Mouse (Mus musculus) lung, embryonic 14.5 days (tissue): ENCODE data around the gene Olfr1431. TPM values are rescaled to one million over a fixed set of nuclear protein-coding genes. Genes with fewer than 3 reads are reported as not detected.
"Not testable (repeated sequence)": the region's sequence is repeated elsewhere in the genome, so short reads cannot be mapped to it uniquely, and the experiment has no call there.

Experiments
- ATAC-seq: fragments of 200-750 bp; cut with Nextera tagmentation; 2 replicates; pipeline ENCODE4 v1.8.0; 2017; ENCODE audit warnings: mild to moderate bottlenecking, moderate TSS enrichment, moderate library complexity; ENCODE audit not compliant: insufficient read depth
- DNase-seq: peaks from one replicate; pipeline ENCODE4 v3.0.0-alpha.2; 2015
- H3K27ac ChIP-seq: fragments of 300-500 bp; sonication (generic); 2 replicates; pipeline ENCODE4 v1.5.1; 2014; ENCODE audit warnings: low read depth, mild to moderate bottlenecking, moderate library complexity
- H3K27me3 ChIP-seq: fragments of 300-500 bp; sonication (generic); 2 replicates; pipeline ENCODE4 v1.6.1; 2014; ENCODE audit warnings: low read length, control low read depth; ENCODE audit not compliant: insufficient read depth
- H3K36me3 ChIP-seq: fragments of 300-500 bp; sonication (generic); 2 replicates; pipeline ENCODE4 v1.6.1; 2014; ENCODE audit warnings: control low read depth; ENCODE audit not compliant: insufficient read depth
- H3K4me1 ChIP-seq: fragments of 300-500 bp; sonication (generic); 2 replicates; pipeline ENCODE4 v1.6.1; 2014; ENCODE audit warnings: antibody characterized with exemption, control low read depth; ENCODE audit not compliant: insufficient read depth
- H3K4me2 ChIP-seq: fragments of 300-500 bp; sonication (generic); 2 replicates; pipeline ENCODE4 v1.6.1; 2014; ENCODE audit warnings: mild to moderate bottlenecking
- H3K4me3 ChIP-seq: fragments of 300-500 bp; sonication (generic); 2 replicates; pipeline ENCODE4 v1.5.1; 2014; ENCODE audit warnings: low read depth, low read length
- H3K9ac ChIP-seq: fragments of 300-500 bp; sonication (generic); 2 replicates; pipeline ENCODE4 v1.6.1; 2014
- H3K9me3 ChIP-seq: fragments of 300-500 bp; sonication (generic); 2 replicates; pipeline ENCODE4 v1.6.1; 2016; ENCODE audit warnings: low read depth, low read length, control low read depth
- CTCF ChIP-seq: IDR thresholded peaks from 2 replicates; pipeline ENCODE4 v1.5.1; 2016; ENCODE audit warnings: antibody characterized with exemption, low read depth
- WGBS: fragments of 180-500 bp; shearing (Covaris S2); extraction: QIAGEN DNeasy Blood & Tissue Kit; methylation state at CpG from one replicate; pipeline ENCODE4 v1.1.7; 2014; 5-methylcytosine and 5-hydroxymethylcytosine counted together
- polyA plus RNA-seq: library from polyadenylated mRNA; unstranded; fragments of >200 nt; fragmentation: Nextera tagmentation; extraction: Ambion mirVana; gene quantifications from 2 replicates; pipeline ENCODE4 v1.2.1, GENCODE M21; 2014

Gene Olfr1431
- not detected in 2 replicates for polyA plus RNA-seq

- no peak for TF ChIP-seq CTCF
- no peak for ATAC-seq
- Histone ChIP-seq H3K4me3 (no peak within 1 kb of the TSS), H3K27ac (no peak within 1 kb of the TSS), H3K9me3 (no peaks in the 10 kb centered on the region), H3K27me3 (no peaks in the 10 kb centered on the region), H3K4me1 (no peaks in the 10 kb centered on the region), H3K36me3 (no peaks in the 10 kb centered on the region), H3K9ac (no peak within 1 kb of the TSS), H3K4me2 (no peak within 1 kb of the TSS)
- DNase-seq, result no peak
- 62% methylated on average over 1 of the region's 1 CpGs for WGBS
These were observed at the start of gene Olfr1431 for GRCm38 (mm10) chr19:12200334-12200733. Gene Olfr1431, plus strand, starts transcription at chr19:12200634.

GRCm38 (mm10) chr19:12170062-12170599 lies 30.3 kb upstream of the Olfr1431 start, which contains the start of gene Olfr1555-ps1:
Gene Olfr1555-ps1, minus strand, starts transcription at chr19:12170112.
- H3K4me1 ChIP-seq, H3K27ac ChIP-seq, ATAC-seq, H3K9me3 ChIP-seq, H3K4me2 ChIP-seq, H3K36me3 ChIP-seq, H3K9ac ChIP-seq, H3K4me3 ChIP-seq, H3K27me3 ChIP-seq, DNase-seq: not testable (repeated sequence)
- WGBS, result 7% methylated on average over 1 of the region's 1 CpGs

DNA sequence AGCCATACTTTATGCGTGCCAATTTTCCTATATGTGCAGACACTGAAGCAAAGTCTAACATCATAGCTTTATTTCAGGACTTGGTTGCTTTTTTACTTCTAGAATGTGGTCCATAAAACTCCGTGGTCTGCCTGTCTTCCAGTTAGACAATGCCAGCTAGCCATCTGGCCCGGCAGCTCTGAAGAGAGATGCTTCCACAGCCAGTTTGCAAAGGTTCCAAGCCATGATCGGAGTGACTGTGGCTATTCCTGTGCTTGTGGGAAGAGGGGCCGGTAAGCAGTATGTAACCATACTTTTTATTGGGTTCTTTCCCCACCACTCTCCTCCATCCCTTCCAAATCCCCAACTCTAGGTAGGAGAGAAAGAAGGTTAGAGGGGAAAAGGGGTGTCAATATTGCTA lies 25.0 kb upstream of the Olfr1431 start:
- H3K4me3 ChIP-seq, ATAC-seq, H3K27ac ChIP-seq, H3K4me2 ChIP-seq, H3K9ac ChIP-seq, H3K36me3 ChIP-seq, H3K27me3 ChIP-seq, H3K4me1 ChIP-seq, H3K9me3 ChIP-seq, DNase-seq: not testable (repeated sequence)
- WGBS, result 73% methylated on average over 5 of the region's 5 CpGs

DNA sequence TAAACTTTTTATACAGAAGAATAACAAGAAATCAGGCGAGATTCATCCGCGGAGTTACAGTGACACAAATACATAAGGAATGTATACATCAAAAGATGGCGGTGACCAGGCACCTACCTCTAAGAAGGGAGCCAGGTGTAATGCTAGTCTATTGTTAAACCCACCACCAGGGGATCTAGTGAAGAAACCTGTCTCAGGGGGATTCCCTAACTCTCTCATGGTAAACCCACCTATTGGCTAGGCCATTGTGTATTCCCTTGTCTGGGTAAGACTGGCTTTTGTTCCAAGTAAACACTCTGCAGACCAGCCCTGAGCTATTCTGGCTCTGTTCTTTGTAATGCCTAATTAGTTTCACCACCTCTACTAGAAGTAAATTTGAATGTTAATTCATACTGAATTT lies 1.4 kb upstream of the Olfr1431 start:
- not testable (repeated sequence) for H3K36me3 ChIP-seq, DNase-seq, H3K27me3 ChIP-seq, ATAC-seq, H3K9me3 ChIP-seq, H3K4me3 ChIP-seq, H3K27ac ChIP-seq, H3K4me2 ChIP-seq, H3K9ac ChIP-seq, H3K4me1 ChIP-seq
- WGBS, result 84% methylated on average over 4 of the region's 4 CpGs

DNA sequence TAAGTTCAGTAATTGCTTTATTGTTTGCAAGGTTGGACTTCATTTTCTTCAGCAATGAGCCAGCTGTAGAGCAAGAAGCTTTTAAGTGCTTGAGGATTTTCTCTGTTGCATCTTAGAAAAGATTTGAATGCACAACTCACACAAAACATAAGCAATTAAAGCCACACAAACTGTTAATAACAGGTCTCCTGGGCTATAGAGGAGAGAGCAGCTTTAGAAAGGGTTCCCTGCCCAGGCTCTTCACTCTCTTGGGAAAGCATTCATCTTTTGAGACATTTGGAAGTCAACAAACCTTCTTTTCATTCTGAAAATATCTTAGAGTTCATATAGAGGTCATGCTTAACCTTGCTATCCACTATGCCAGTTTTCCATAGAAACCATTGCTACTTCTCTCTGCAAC lies 32.1 kb downstream of the Olfr1431 start, which contains the start of gene Olfr1432:
Gene Olfr1432 (minus strand): TSS at position 101 of the 400 bp plus-strand sequence.
- H3K36me3 ChIP-seq, H3K4me2 ChIP-seq, H3K27ac ChIP-seq, H3K4me3 ChIP-seq, DNase-seq, H3K4me1 ChIP-seq, H3K9ac ChIP-seq, H3K9me3 ChIP-seq, H3K27me3 ChIP-seq, ATAC-seq: not testable (repeated sequence)

DNA sequence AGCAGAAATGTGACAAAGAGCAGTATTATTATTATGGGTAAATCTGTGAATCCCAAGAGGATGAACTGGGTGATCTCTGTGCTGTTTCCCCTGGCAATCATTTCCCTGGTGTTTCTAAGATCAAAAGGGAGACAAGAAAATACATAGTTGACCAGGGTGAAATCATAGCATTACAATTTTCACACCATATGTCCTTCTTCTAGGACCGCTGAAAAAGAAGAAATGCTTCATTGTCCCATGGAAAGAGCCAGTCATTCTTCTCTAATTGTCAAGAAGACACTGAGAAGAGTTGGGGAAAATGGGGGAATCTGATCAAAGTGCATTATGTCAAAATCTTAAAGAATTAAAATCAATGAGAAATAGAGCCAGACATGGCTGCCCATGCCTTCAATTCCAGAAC lies 41.1 kb downstream of the Olfr1431 start, which contains the start of gene Olfr262:
Gene Olfr262 (minus strand): TSS at position 101 of the 400 bp plus-strand sequence.
- no peak for TF ChIP-seq CTCF
- H3K27me3 ChIP-seq, result no peaks in the 10 kb centered on the region
- DNase-seq (no peak), ATAC-seq (no peak)
- H3K4me1 ChIP-seq, result no peaks in the 10 kb centered on the region
- 63% methylated on average over 1 of the region's 1 CpGs for WGBS
- H3K27ac ChIP-seq, result no peak within 1 kb of the TSS
- H3K9ac ChIP-seq, result no peak within 1 kb of the TSS
- H3K36me3 ChIP-seq, result no peaks in the 10 kb centered on the region
- H3K4me3 ChIP-seq, result no peak within 1 kb of the TSS
- H3K9me3 ChIP-seq, result no peaks in the 10 kb centered on the region
- no peak within 1 kb of the TSS for H3K4me2 ChIP-seq

GRCm38 (mm10) chr19:12260732-12261131 lies 60.3 kb downstream of the Olfr1431 start, which contains the start of gene Olfr235:
Gene Olfr235, plus strand, starts transcription at chr19:12261032.
- H3K4me3 ChIP-seq, result no peak within 1 kb of the TSS
- no peaks in the 10 kb centered on the region for H3K9me3 ChIP-seq
- no peak within 1 kb of the TSS for H3K9ac ChIP-seq
- no peaks in the 10 kb centered on the region for H3K27me3 ChIP-seq
- H3K4me1 ChIP-seq, result no peaks in the 10 kb centered on the region
- no peak within 1 kb of the TSS for H3K27ac ChIP-seq
- WGBS, result 55% methylated on average over 1 of the region's 1 CpGs
- no peak for ATAC-seq
- TF ChIP-seq CTCF, result no peak
- no peak within 1 kb of the TSS for H3K4me2 ChIP-seq
- DNase-seq, result no peak
- H3K36me3 ChIP-seq, result no peaks in the 10 kb centered on the region

Other genes with a start within 250 kb of the Olfr1431 start
- gene Osbp, start 234.7 kb upstream of the Olfr1431 start, polyA plus RNA-seq, result 7.4 and 7.5 TPM in 2 replicates
- not detected in 2 replicates for gene Olfr1423, start 159.3 kb upstream of the Olfr1431 start, polyA plus RNA-seq
- not detected in 2 replicates for gene Olfr1424, start 138.0 kb upstream of the Olfr1431 start, polyA plus RNA-seq
- gene Olfr1425, start 122.9 kb upstream of the Olfr1431 start, polyA plus RNA-seq, result not detected in 2 replicates
- not detected in 2 replicates for gene Olfr1426, start 108.6 kb upstream of the Olfr1431 start, polyA plus RNA-seq
- gene Olfr1427, start 97.3 kb upstream of the Olfr1431 start, polyA plus RNA-seq, result not detected in 2 replicates
- not detected in 2 replicates for gene Olfr1428, start 84.7 kb upstream of the Olfr1431 start, polyA plus RNA-seq
- gene Olfr76, start 77.4 kb upstream of the Olfr1431 start, polyA plus RNA-seq, result not detected in 2 replicates
- gene Olfr1555-ps1, start 30.5 kb upstream of the Olfr1431 start, polyA plus RNA-seq, result not detected in 2 replicates
- gene Olfr1432, start 32.0 kb downstream of the Olfr1431 start, polyA plus RNA-seq, result not detected in 2 replicates
- not detected in 2 replicates for gene Olfr262, start 41.0 kb downstream of the Olfr1431 start, polyA plus RNA-seq
- gene Olfr235, start 60.4 kb downstream of the Olfr1431 start, polyA plus RNA-seq, result not detected in 2 replicates
- not detected in 2 replicates for gene Olfr1434, start 79.2 kb downstream of the Olfr1431 start, polyA plus RNA-seq
- gene Olfr1436, start 98.5 kb downstream of the Olfr1431 start, polyA plus RNA-seq, result not detected in 2 replicates
- not detected in 2 replicates for gene Olfr1437, start 124.5 kb downstream of the Olfr1431 start, polyA plus RNA-seq
- not detected in 2 replicates for gene Olfr1438-ps1, start 135.3 kb downstream of the Olfr1431 start, polyA plus RNA-seq
- gene Olfr1440, start 186.6 kb downstream of the Olfr1431 start, polyA plus RNA-seq, result not detected in 2 replicates
- not detected in 2 replicates for gene Olfr1441, start 216.8 kb downstream of the Olfr1431 start, polyA plus RNA-seq
- not detected in 2 replicates for gene Pfpl, start 227.3 kb downstream of the Olfr1431 start, polyA plus RNA-seq